Mouse (Mus musculus) intestine, postnatal 0 days (tissue): Measurements from ENCODE around the gene Mgat4b. TPM values are rescaled to one million over a fixed set of nuclear protein-coding genes. Genes with fewer than 3 reads are reported as not detected.

Experiments used
- ATAC-seq: fragments of 200-750 bp; cut with Nextera tagmentation; 2 replicates; pipeline ENCODE4 v1.8.0; 2017; ENCODE audit warnings: mild to moderate bottlenecking, moderate TSS enrichment, moderate library complexity
- H3K27ac ChIP-seq: fragments of 300-500 bp; sonication (generic); 2 replicates; pipeline ENCODE4 v1.5.1; 2014; ENCODE audit warnings: mild to moderate bottlenecking, low read depth, low read length, moderate library complexity
- H3K27me3 ChIP-seq: fragments of 300-500 bp; sonication (generic); replicated peaks from 2 replicates; pipeline ENCODE4 v1.6.1; 2014; ENCODE audit warnings: low read length, mixed read lengths; ENCODE audit not compliant: control insufficient read depth, insufficient read depth
- H3K36me3 ChIP-seq: fragments of 300-500 bp; sonication (generic); 2 replicates; pipeline ENCODE4 v1.6.1; 2014; ENCODE audit warnings: mild to moderate bottlenecking, moderate library complexity; ENCODE audit not compliant: control insufficient read depth, insufficient read depth
- H3K4me1 ChIP-seq: fragments of 300-500 bp; sonication (generic); replicated peaks from 2 replicates; pipeline ENCODE4 v1.6.1; 2014; ENCODE audit warnings: antibody characterized with exemption, low read length, mixed read lengths; ENCODE audit not compliant: control insufficient read depth, insufficient read depth
- H3K4me2 ChIP-seq: fragments of 300-500 bp; sonication (generic); replicated peaks from 2 replicates; pipeline ENCODE4 v1.6.1; 2014; ENCODE audit warnings: low read depth, mild to moderate bottlenecking, moderate library complexity
- H3K4me3 ChIP-seq: fragments of 300-500 bp; sonication (generic); 2 replicates; pipeline ENCODE4 v1.5.1; 2014; ENCODE audit warnings: low read depth, low read length
- H3K9ac ChIP-seq: fragments of 300-500 bp; sonication (generic); 2 replicates; pipeline ENCODE4 v1.6.1; 2014; ENCODE audit warnings: mild to moderate bottlenecking, low read depth, low read length
- H3K9me3 ChIP-seq: fragments of 300-500 bp; sonication (generic); 2 replicates; pipeline ENCODE4 v1.6.1; 2016; ENCODE audit warnings: mixed run types; ENCODE audit not compliant: control insufficient read depth
- CTCF ChIP-seq: sonication (generic); IDR thresholded peaks from 2 replicates; pipeline ENCODE4 v1.5.1; 2016; ENCODE audit warnings: low read depth, mild to moderate bottlenecking, control low read depth, antibody characterized with exemption, moderate library complexity
- WGBS: fragments of 180-500 bp; shearing (Covaris S2); extraction: QIAGEN DNeasy Blood & Tissue Kit; methylation state at CpG from one replicate; pipeline ENCODE4 v1.1.7; 2014; 5-methylcytosine and 5-hydroxymethylcytosine counted together
- polyA plus RNA-seq: library from polyadenylated mRNA; unstranded; fragments of >200 nt; fragmentation: Nextera tagmentation; extraction: Ambion mirVana; gene quantifications from 2 replicates; pipeline ENCODE4 v1.2.1, GENCODE M21; 2015

Gene Mgat4b
- polyA plus RNA-seq, 1 experiment from 2014 or later, result 35.0 TPM

DNA sequence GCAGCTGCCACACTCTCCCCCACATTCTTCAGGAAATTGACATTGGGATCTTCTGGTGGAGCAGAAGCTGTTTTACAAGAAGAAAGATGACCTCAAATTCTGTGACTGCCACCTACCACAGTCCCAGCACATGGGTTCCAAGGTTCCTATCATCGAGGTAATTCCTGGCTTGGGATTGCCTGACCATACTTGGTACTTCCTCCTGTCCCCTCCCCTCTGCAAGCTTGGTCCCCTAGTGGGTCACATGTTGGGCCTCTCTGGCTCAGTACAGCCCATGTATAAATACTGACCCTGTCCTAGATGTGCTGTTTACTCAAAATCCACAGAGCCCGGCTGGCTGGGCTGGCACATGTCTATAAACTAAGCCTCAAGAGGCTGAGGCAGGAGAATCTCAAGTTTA, 4.7 kb upstream of the Mgat4b start:
- no peak for ATAC-seq
- peaks cover 70% of the 10 kb centered on the region for H3K36me3 ChIP-seq
- no peak overlapping the region for H3K4me3 ChIP-seq
- 70% methylated on average over 2 of the region's 2 CpGs for WGBS
- no peaks in the 10 kb centered on the region; the same call in 1 of the 2 replicates for H3K4me1 ChIP-seq
- no peak overlapping the region for H3K27ac ChIP-seq
- no peak overlapping the region for H3K4me2 ChIP-seq
- TF ChIP-seq CTCF, result no peak
- no peaks in the 10 kb centered on the region for H3K9me3 ChIP-seq
- no peaks in the 10 kb centered on the region for H3K27me3 ChIP-seq
- H3K9ac ChIP-seq, result no peak overlapping the region

DNA sequence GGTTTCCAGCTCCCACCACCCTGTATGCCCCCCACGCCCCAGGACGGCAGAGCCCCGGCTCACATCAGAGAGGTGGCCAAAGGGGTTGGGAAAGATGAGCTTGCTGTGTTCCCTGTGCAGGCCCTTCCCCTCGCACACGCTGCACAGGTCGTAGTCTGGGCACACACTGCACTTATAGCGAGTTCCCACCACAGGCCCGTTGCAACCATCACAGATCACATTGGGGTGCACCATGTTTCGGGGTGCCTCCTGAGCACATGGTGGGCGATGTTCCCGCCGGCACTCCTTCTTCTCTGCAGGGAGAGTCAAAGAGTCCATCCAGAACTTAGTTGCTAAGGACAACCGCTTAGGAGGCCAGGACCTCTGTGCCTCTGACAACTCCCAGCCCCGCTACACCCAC, 3.3 kb upstream of the Mgat4b start:
- Histone ChIP-seq H3K4me3 (no peak overlapping the region), H3K9ac (no peak overlapping the region), H3K4me1 (no peaks in the 10 kb centered on the region; the same call in 1 of the 2 replicates), H3K4me2 (no peak overlapping the region), H3K36me3 (peaks cover 57% of the 10 kb centered on the region), H3K27me3 (no peaks in the 10 kb centered on the region), H3K27ac (no peak overlapping the region), H3K9me3 (no peaks in the 10 kb centered on the region)
- ATAC-seq, result no peak
- no peak for TF ChIP-seq CTCF
- 97% methylated on average over 14 of the region's 14 CpGs for WGBS

GRCm38 (mm10) chr11:50208039-50208438, 2.7 kb upstream of the Mgat4b start:
- ATAC-seq, result no peak
- H3K9me3 ChIP-seq, result no peaks in the 10 kb centered on the region
- WGBS, result 90% methylated on average over 5 of the region's 5 CpGs
- peaks cover 50% of the 10 kb centered on the region for H3K36me3 ChIP-seq
- no peaks in the 10 kb centered on the region for H3K27me3 ChIP-seq
- H3K4me2 ChIP-seq, result peak overlapping the region; percentile 67; the same call in 1 of the 2 replicates
- peaks cover 1% of the 10 kb centered on the region; the same call in 1 of the 2 replicates for H3K4me1 ChIP-seq
- no peak overlapping the region for H3K4me3 ChIP-seq
- no peak overlapping the region for H3K9ac ChIP-seq
- H3K27ac ChIP-seq, result no peak overlapping the region
- TF ChIP-seq CTCF, result no peak

GRCm38 (mm10) chr11:50210101-50210504, 587 bp upstream of the Mgat4b start:
- peak overlapping the region; percentile 67 for H3K4me2 ChIP-seq
- peaks cover 3% of the 10 kb centered on the region; the same call in 1 of the 2 replicates for H3K4me1 ChIP-seq
- peak overlapping the region; percentile 100 for H3K27ac ChIP-seq
- no peak for TF ChIP-seq CTCF
- peak; percentile 81 for ATAC-seq
- no peaks in the 10 kb centered on the region for H3K27me3 ChIP-seq
- H3K9me3 ChIP-seq, result no peaks in the 10 kb centered on the region
- H3K36me3 ChIP-seq, result peaks cover 31% of the 10 kb centered on the region
- peak overlapping the region; percentile 97 for H3K4me3 ChIP-seq
- H3K9ac ChIP-seq, result peak overlapping the region; percentile 98
- WGBS, result under 1% methylated on average over 24 of the region's 24 CpGs

DNA sequence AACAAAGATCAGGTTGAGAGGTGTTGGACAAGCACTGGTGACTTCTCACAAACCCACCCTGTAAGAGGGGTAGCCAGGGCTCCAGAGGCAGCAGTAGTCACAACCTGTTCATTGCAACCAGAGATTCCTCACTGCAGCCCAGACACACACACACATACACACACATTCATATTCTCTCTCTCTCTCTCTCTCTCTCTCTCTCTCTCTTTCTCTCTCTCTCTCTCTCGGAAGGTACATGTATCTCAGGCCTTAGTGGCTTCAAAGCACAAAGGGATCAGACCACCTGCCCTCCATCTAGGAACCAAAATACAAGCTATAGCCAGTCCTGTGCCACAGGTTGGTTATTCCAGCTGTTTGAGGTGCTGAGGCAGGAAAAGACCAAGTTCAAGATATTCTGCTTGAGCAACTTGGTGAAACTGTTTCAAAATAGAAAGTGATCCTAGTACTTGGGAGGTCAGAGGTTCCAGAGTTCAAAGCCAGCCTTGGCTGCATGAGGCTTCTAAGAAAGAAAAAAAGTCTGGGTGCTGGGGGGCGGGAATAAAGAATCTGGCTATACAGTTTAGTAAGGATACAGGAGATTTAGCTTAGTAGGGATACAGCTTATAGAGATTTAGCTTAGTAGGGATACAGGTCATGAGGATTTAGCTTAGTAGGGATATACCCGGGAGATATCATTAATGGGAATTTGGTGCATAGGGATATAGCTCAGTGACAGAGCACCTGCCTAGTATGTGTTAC, 801 bp downstream of the Mgat4b start:
- H3K9me3 ChIP-seq, result no peaks in the 10 kb centered on the region
- peak overlapping the region; percentile 97 for H3K4me3 ChIP-seq
- ATAC-seq, result no peak
- whole genome bisulfite sequencing, result 95% methylated on average over 3 of the region's 3 CpGs
- H3K36me3 ChIP-seq, result peaks cover 17% of the 10 kb centered on the region
- H3K4me1 ChIP-seq, result peaks cover 3% of the 10 kb centered on the region; the same call in 1 of the 2 replicates
- no peak for TF ChIP-seq CTCF
- peak overlapping the region; percentile 100 for H3K27ac ChIP-seq
- H3K27me3 ChIP-seq, result no peaks in the 10 kb centered on the region
- peak overlapping the region; percentile 98; the same call in 1 of the 2 replicates for H3K9ac ChIP-seq
- H3K4me2 ChIP-seq, result peak overlapping the region; percentile 67

GRCm38 (mm10) chr11:50212060-50212739, 1.5 kb downstream of the Mgat4b start:
- WGBS, result 61% methylated on average over 3 of the region's 3 CpGs
- H3K27ac ChIP-seq, result peak overlapping the region; percentile 86

More at GRCm38 (mm10) chr11:50212060-50212739, 1.5 kb downstream of the Mgat4b start:
- Histone ChIP-seq H3K4me2 (no peak overlapping the region), H3K36me3 (peaks cover 10% of the 10 kb centered on the region), H3K27me3 (no peaks in the 10 kb centered on the region), H3K9ac (no peak overlapping the region), H3K4me3 (no peak overlapping the region), H3K4me1 (peaks cover 3% of the 10 kb centered on the region; the same call in 1 of the 2 replicates), H3K9me3 (no peaks in the 10 kb centered on the region)
- ATAC-seq, result no peak
- TF ChIP-seq CTCF, result no peak
